Mouse (Mus musculus) right cerebral cortex, postnatal 10 days (tissue): ENCODE measurements around the gene Lin7c.

ENCODE experiments used
- DNase-seq, 2 experiments: peaks; one replicate each; pipeline ENCODE4 v3.0.0; 2021; ENCODE audit warnings: low spot score in 2 of 2

Gene Lin7c

DNA sequence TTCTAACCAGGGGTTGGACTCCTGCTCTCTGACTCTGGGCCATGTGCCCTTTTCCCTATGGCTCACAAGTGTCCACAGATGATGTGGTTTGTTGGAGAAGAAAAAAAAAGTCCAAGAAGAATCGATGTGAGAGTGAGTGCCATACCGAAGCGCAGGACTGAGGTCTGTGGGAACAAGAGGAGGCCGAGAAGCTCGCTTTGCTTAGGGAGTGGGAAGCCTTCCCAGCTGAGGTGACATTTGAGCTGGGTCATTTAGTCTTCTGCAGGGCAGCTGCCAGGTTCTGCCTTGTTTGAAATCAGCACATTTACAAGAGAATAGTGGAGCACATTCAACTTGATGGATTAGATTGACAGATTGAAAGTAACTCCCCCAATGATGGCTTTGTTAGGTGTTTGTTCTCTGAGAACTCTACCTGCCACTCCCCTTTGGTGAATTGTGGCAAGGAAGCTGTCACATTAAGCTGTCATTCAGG, 51.4 kb downstream of the Lin7c start:
- DNase-seq, result no peak

DNA sequence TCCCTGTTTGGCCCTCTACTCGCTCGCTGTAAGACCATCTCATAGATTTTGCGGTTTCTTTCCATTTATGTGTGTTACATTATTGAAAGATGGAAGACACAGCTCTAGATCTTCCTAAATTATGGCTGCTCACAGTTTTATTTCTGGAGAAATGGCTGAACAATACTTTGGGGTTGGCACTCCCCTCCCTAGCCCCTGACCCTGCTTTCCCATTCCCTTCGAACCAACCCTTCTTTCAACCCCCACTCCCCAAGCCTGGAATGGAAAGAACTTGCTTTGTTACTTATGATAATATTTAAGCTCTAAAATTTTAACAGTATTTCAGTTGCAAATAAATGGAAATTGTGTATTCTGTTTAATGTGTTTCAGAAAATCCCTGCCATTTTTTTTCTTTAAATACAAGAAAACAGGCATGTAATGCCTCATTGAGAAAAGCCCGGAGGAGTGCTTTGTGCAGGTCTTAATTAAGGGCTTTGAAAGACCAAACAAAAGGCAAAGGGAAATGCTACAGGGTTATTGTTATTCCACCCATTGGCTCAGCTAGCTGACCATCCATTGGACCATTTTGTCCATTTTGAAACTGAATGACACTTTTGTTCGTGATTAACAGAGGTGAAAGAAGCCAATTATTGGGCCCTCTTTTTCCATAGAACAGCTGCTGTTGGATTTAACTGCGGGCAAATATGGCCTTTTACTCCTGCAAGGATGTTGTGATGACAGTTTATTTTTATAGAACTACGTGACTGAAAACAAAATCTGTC, 52.3 kb downstream of the Lin7c start:
- DNase-seq, result no peak

DNA sequence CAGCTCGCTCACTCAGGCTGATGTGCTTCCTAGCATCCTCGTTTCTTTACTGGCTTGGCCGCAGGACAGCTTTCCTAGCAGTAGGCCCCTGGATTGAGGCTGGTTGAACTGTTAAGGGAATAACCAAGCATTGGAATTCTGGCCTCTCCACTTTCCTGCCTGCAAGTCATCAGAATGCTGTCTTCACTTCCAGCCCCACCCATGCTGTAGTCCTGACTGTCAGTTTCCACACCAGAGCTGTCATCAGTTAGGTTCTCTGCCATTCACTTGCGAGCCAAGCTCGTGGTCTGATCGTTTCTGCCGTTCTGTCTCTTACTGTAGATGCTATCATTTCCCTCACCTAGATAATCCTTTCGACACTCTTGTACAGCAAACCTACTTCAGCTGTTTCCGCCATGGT, 54.3 kb downstream of the Lin7c start:
- no peak for DNase-seq

DNA sequence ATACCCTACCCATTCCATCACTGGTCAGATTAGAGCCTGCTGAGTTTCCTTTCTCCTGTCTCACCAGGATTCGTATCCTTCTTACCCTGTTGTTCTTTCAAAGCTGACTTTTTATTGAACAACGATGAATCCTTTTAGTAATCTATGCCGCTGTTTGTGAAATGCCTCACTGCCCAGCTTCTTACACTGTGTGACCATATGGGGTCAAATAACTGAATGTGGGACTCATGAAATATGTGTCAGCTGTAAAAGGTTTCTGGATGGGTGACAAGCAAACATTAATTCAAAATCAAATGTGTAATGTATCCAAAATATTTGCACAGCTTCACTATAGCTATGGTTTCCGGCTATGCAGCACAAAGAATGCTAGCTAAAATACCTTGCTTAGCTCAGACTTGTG, 54.9 kb downstream of the Lin7c start:
- DNase-seq, result no peak

DNA sequence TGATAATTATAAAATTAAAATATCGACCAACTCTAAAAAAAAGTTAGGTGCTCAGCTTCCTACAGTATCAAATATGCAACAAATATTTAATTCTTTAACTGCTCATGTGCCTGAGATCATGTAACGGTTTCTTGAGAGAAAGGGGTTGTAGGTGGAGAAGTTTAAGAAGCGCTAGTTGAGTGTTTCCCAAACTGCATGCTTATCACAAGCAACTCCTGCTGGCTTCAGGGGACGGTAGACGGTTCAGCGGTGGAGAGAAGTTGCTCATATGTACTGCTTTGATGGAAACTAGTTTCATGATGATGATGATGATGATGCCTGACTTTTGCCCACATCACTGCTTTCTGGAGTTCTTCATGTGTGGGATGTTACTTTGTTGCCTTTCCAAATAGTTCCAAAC, 55.8 kb downstream of the Lin7c start:
- no peak for DNase-seq

DNA sequence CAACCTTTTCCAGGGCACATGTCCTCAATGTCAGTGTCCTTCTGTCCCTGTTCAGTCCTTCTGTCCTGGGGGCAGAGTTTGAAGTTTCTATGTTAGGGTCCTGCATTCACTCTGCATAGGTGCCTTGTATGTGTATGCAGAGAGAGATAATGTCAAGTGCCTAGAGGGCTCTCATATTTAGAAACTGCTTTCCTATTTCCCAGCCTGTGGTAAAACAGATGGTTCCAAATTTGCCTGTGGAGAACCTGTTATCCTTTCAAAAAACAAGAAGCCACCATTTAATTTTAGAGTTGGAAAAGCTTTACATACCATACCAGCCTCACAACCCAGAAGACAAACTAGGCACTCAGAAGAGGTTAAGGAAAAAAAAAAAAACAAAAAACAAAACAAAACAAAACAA, 58.9 kb downstream of the Lin7c start:
- no peak for DNase-seq

DNA sequence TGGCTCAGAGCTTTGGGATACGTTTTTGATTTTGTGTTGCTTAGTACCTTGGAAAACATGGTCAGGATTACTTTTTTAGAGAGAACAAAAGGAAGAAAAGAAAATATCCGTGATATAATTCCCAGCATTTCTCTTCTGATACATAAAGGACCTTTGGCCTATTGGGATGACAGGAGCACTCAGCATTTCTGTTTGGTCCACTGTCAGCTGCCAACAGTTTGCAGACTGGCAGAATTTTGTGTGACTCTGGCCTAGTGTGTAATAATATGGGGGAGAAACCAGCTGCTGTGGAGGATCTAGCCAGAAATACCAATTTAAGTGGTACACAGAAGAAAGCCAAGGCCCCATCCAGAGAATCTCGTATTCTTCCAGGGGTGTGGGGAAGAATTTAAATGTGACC, 59.7 kb downstream of the Lin7c start:
- DNase-seq, result no peak
